Mouse (Mus musculus) kidney, postnatal 0 days (tissue): ENCODE measurements around the gene Snca. TPM values are rescaled to one million over a fixed set of nuclear protein-coding genes. Genes with fewer than 3 reads are reported as not detected.
"Not testable (repeated sequence)": the region's sequence is repeated elsewhere in the genome, so short reads cannot be mapped to it uniquely, and the experiment has no call there.

Experiments
- ATAC-seq: fragments of 200-750 bp; cut with Nextera tagmentation; replicated peaks from 2 replicates; pipeline ENCODE4 v1.8.0; 2017; ENCODE audit warnings: low read depth, moderate number of reproducible peaks, moderate TSS enrichment, moderate library complexity; ENCODE audit not compliant: low FRiP score
- DNase-seq: peaks from one replicate; pipeline ENCODE4 v3.0.0-alpha.2; 2016; ENCODE audit warnings: low spot score
- H3K27ac ChIP-seq: fragments of 300-500 bp; sonication (generic); 2 replicates; pipeline ENCODE4 v1.5.1; 2014; ENCODE audit warnings: mild to moderate bottlenecking
- H3K27me3 ChIP-seq: fragments of 300-500 bp; sonication (generic); 2 replicates; pipeline ENCODE4 v1.6.1; 2014; ENCODE audit warnings: low read length, mixed read lengths; ENCODE audit not compliant: insufficient read depth
- H3K36me3 ChIP-seq: fragments of 300-500 bp; sonication (generic); 2 replicates; pipeline ENCODE4 v1.6.1; 2014; ENCODE audit warnings: low read length, mixed read lengths; ENCODE audit not compliant: insufficient read depth
- H3K4me1 ChIP-seq: fragments of 300-500 bp; sonication (generic); replicated peaks from 2 replicates; pipeline ENCODE4 v1.6.1; 2014; ENCODE audit warnings: antibody characterized with exemption, low read length, mixed read lengths; ENCODE audit not compliant: insufficient read depth
- H3K4me2 ChIP-seq: fragments of 300-500 bp; sonication (generic); 2 replicates; pipeline ENCODE4 v1.6.1; 2014; ENCODE audit warnings: mild to moderate bottlenecking, low read length, moderate library complexity, mixed read lengths
- H3K4me3 ChIP-seq: fragments of 300-500 bp; sonication (generic); replicated peaks from 2 replicates; pipeline ENCODE4 v1.5.1; 2014; ENCODE audit warnings: low read depth, low read length
- H3K9ac ChIP-seq: fragments of 300-500 bp; sonication (generic); 2 replicates; pipeline ENCODE4 v1.6.1; 2014; ENCODE audit warnings: low read depth, low read length
- H3K9me3 ChIP-seq: fragments of 300-500 bp; sonication (generic); replicated peaks from 2 replicates; pipeline ENCODE4 v1.6.1; 2016; ENCODE audit warnings: low read length, inconsistent platforms, mixed read lengths
- CTCF ChIP-seq: IDR thresholded peaks from 2 replicates; pipeline ENCODE4 v1.5.1; 2016; ENCODE audit warnings: antibody characterized with exemption, low read depth, mild to moderate bottlenecking, moderate library complexity
- WGBS: fragments of 180-500 bp; shearing (Covaris S2); extraction: QIAGEN DNeasy Blood & Tissue Kit; methylation state at CpG from one replicate; pipeline ENCODE4 v1.1.7; 2014; 5-methylcytosine and 5-hydroxymethylcytosine counted together
- polyA plus RNA-seq: library from polyadenylated mRNA; unstranded; fragments of >200 nt; fragmentation: Nextera tagmentation; extraction: Ambion mirVana; gene quantifications from 2 replicates; pipeline ENCODE4 v1.2.1, GENCODE M21; 2015

Snca gene
- polyA plus RNA-seq, 1 experiment from 2014 or later: 8.7 TPM

- WGBS: 67% methylated on average over 2 of the region's 2 CpGs
- Histone ChIP-seq H3K4me3 (no peak overlapping the region), H3K36me3 (no peaks in the 10 kb centered on the region), H3K4me2 (no peak overlapping the region), H3K4me1 (no peaks in the 10 kb centered on the region), H3K9ac (no peak overlapping the region), H3K27ac (no peak overlapping the region), H3K27me3 (no peaks in the 10 kb centered on the region), H3K9me3 (no peaks in the 10 kb centered on the region)
- DNase-seq (no peak), ATAC-seq (no peak)
- TF ChIP-seq CTCF: no peak
Observed at GRCm38 (mm10) chr6:60731164-60731563, 98.5 kb downstream of the Snca start.

DNA sequence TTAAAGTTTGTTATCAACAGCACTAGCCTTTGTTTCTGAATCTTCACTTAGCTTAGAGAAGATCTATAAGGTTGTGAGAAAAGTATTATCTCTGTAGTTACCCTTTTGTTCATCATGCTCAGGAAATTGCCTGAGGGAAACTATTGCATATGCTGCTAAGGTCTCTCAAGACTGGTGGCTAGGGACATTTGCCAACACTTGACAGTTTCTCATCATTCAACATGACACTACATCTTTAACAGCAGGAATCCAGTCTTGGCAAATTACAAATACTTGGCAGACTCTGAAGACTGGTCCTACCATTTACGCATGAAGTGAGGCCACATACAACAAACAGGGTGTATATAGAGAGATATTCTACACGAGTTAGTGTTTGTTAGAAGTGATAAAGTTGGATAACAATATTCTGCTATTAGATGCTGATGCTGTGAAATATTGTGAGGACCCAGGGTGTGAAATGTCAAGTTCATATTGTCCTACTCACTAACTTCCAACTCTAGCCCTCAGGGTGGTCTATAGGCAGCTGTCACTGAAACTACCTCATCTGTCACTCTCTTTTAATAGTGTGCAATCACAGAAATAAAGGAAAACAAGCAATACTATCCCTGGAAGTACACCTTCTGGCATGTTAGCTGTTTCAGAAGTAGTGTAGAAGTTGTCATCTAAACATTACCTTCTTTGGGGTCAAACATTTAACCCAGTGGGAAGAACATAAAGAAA lies 105.4 kb downstream of the Snca start:
- TF ChIP-seq CTCF: no peak
- Histone ChIP-seq H3K4me3 (no peak overlapping the region), H3K9me3 (no peaks in the 10 kb centered on the region), H3K27me3 (no peaks in the 10 kb centered on the region), H3K36me3 (no peaks in the 10 kb centered on the region), H3K4me1 (no peaks in the 10 kb centered on the region), H3K9ac (no peak overlapping the region), H3K4me2 (no peak overlapping the region), H3K27ac (no peak overlapping the region)
- 79% methylated on average over 2 of the region's 2 CpGs for WGBS
- ATAC-seq (no peak), DNase-seq (no peak)

DNA sequence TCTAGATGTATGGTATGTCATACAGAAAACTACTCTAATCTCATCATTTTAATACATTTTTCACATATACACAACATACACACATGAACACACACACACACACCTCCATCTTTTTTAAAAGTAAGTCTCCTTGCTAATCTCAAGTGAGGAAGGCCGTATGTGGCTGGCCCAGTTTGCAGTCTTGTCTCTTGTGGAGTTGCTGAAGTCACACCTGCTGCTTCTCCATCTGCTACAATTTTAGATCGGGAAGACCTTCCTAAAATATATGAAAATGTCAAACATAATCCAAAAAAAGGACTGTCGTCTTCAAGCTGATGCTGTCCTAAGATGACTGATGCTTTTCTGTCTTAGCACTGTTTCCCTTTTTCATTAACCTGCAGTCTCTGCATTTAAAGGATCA lies 112.1 kb downstream of the Snca start:
- DNase-seq (no peak), ATAC-seq (no peak)
- no peak overlapping the region for H3K4me2 ChIP-seq
- H3K27me3 ChIP-seq: no peaks in the 10 kb centered on the region
- H3K4me3 ChIP-seq: no peak overlapping the region
- H3K9ac ChIP-seq: no peak overlapping the region
- 82% methylated on average over 3 of the region's 3 CpGs for WGBS
- H3K4me1 ChIP-seq: no peaks in the 10 kb centered on the region
- no peak overlapping the region for H3K27ac ChIP-seq
- H3K9me3 ChIP-seq: no peaks in the 10 kb centered on the region
- no peak for TF ChIP-seq CTCF
- no peaks in the 10 kb centered on the region for H3K36me3 ChIP-seq

GRCm38 (mm10) chr6:60709997-60710471 lies 119.6 kb downstream of the Snca start:
- Histone ChIP-seq H3K9ac (no peak overlapping the region), H3K27me3 (no peaks in the 10 kb centered on the region), H3K4me1 (no peaks in the 10 kb centered on the region), H3K4me2 (no peak overlapping the region), H3K27ac (no peak overlapping the region), H3K36me3 (no peaks in the 10 kb centered on the region), H3K4me3 (no peak overlapping the region), H3K9me3 (no peaks in the 10 kb centered on the region)
- 52% methylated on average over 2 of the region's 2 CpGs for WGBS
- ATAC-seq: no peak
- no peak for DNase-seq
- no peak for TF ChIP-seq CTCF

GRCm38 (mm10) chr6:60698072-60698471 lies 131.6 kb downstream of the Snca start:
- Histone ChIP-seq H3K4me3 (no peak overlapping the region), H3K27me3 (no peaks in the 10 kb centered on the region), H3K9me3 (no peaks in the 10 kb centered on the region), H3K4me1 (no peaks in the 10 kb centered on the region), H3K4me2 (no peak overlapping the region), H3K9ac (no peak overlapping the region), H3K27ac (no peak overlapping the region), H3K36me3 (no peaks in the 10 kb centered on the region)
- 88% methylated on average over 2 of the region's 2 CpGs for WGBS
- DNase-seq (no peak), ATAC-seq (no peak)
- TF ChIP-seq CTCF: no peak

DNA sequence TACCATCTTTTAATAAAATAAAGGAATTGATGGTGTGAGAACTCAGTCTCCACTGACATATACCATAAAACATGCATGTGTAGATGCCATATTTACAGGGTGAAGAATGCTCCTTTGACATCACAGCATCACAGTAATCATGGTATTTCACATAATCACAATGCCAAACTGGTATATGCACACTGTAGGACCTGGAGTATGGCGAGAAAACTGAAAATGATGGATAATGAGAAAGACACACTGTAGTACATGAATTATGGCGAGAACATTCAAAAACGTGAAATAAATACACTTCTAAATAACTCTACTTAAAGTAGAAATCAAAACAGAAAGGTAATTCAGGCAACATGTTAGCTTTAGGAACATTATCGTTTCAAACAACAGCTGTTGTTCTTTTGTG lies 142.6 kb downstream of the Snca start:
- not testable (repeated sequence) for H3K27me3 ChIP-seq, H3K27ac ChIP-seq, H3K9me3 ChIP-seq, H3K4me3 ChIP-seq, ATAC-seq, H3K4me2 ChIP-seq, H3K4me1 ChIP-seq, DNase-seq, H3K36me3 ChIP-seq, H3K9ac ChIP-seq
- WGBS: 82% methylated on average over 4 of the region's 4 CpGs

DNA sequence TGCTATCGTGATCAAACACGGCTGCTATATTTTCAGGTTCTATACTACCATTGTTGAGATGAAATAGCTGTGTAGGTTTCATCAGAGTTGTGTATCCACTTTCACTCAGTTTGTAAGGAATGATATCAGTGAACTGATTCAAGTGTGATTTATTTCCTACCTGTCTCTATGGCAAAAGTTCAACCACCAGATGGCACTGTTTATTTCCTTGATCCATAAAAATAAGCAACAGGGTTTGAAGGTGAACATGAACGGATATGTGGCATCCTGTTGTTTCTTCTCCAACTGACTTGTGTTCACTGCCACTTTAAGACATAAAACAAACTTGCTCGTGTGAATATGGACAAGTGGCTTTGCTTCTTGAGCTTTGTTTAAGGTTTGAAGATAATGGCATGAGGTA lies 147.4 kb downstream of the Snca start:
- Histone ChIP-seq H3K4me2 (no peak overlapping the region), H3K9me3 (no peaks in the 10 kb centered on the region), H3K36me3 (no peaks in the 10 kb centered on the region), H3K4me1 (no peaks in the 10 kb centered on the region), H3K4me3 (no peak overlapping the region), H3K27me3 (no peaks in the 10 kb centered on the region), H3K9ac (no peak overlapping the region), H3K27ac (no peak overlapping the region)
- ATAC-seq (no peak), DNase-seq (peak; percentile 55)
- 39% methylated on average over 4 of the region's 4 CpGs for WGBS
- peak; percentile 78 for TF ChIP-seq CTCF

Other genes with a start within 250 kb of the Snca start
- gene Mmrn1, start 95.1 kb upstream of the Snca start, polyA plus RNA-seq: 1.4 TPM in 2 replicates